Mouse (Mus musculus) lung, adult 2 months (tissue): Measurements from ENCODE around the gene Lyst.

Experiments
- CTCF ChIP-seq: fragments of 200-500 bp; IDR thresholded peaks from 2 replicates; pipeline ENCODE4 v1.5.1; 2011; ENCODE audit warnings: mild to moderate bottlenecking, low read length, control low read depth; ENCODE audit not compliant: insufficient read depth
- POLR2A ChIP-seq: fragments of 200-500 bp; IDR thresholded peaks from 2 replicates; pipeline ENCODE4 v1.6.1; 2011; ENCODE audit warnings: low read depth, mild to moderate bottlenecking, control low read depth, low read length, borderline replicate concordance; ENCODE audit errors: extremely low read depth

GRCm38 (mm10) chr13:13786971-13787370 is 196.8 kb downstream of the Lyst start:
- TF ChIP-seq POLR2A (no peak), CTCF (no peak)
